Mouse (Mus musculus): ENCODE measurements at regions not wholly inside any gene's neighbourhood (a gene's known extent, or its start where the extent isn't known, plus 50 kb on each side); places are given as distances from the start of the nearest gene placed in this dataset.
"Not testable (repeated sequence)": the region's sequence is repeated elsewhere in the genome, so short reads cannot be mapped to it uniquely, and the experiment has no call there.

DNA sequence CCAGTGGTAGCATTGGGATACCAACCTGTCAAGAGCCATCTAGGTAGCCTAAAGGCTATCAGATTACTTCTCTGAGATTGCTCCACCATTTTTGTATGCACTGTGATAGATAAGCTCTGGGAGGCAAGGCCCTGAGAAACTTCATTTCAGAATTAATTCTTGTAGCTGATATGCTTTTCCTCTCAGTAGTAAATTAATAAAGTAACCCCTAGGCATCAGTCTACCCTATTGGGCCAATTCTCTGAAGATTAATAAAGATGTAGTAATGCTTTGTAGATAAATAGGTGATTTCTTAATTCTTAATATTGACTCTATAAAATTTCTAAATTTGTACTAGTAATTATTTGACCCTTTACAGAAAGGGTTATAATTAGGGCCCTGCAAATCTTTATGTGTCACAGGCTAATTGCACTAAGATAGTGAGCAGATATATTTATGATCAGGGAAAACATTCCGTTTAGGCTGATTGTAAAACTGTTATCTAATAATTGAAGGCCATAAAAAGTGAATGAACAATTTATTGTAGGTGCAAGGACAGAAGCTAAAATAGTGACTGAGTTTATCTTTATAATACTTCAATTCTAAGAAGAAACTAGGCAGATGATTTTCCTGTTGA, 384.2 kb upstream of the 1700009N14Rik start:
- DNase-seq (ENCODE audit: inconsistent age in 2 of 2, low spot score in 1 of 2) = no peak

DNA sequence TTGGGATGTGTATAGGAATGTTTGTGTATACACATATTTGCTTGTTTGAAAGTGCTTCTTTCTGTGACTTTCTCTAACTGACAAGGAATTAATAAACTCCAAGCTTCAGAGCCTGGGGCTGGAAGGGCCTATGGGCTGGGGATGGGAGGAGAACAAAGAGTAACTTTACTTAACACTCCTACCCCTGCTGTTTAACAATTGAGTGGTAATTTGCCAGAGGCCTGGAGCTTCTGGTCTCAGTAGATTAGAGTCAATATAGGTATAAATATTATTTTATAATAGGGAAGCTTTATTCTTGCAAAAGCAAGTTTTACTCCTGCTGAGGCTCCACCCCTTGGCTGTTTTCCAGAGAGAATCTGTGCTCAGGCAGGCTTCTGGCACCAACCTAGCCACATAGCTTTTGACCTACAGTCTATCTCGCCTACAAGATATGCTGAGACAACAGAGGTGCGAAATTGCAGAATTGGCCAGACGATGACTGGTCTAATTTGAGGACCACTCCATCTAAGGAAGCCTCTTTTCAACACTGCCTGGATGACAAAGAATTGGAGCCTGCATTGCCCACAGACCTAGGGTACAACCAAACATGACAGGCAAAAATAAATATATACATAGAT, 382.7 kb upstream of the 1700009N14Rik start:
- peak in 1 of 2 experiments; percentile 24 for DNase-seq (ENCODE audit: inconsistent age in 2 of 2, low spot score in 1 of 2)

DNA sequence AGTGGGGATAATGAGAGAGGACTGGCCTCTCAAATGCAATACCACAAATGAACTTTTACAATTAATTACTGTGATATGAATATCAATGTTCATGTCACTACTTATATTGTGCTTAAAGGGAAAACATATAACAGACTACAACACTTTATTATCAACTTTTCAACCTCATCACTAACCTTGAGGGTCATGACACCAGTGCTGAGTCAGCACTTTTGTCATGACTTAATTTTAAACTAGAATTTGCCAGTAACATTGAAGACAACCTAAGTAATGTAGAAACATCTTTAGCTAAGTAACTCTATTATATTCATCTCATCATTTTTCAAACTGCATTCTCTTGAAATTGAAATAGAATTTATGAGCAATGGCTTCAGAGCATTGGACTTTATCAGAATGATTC, 378.6 kb upstream of the 1700009N14Rik start:
- no peak for DNase-seq (ENCODE audit: inconsistent age in 2 of 2, low spot score in 1 of 2)

DNA sequence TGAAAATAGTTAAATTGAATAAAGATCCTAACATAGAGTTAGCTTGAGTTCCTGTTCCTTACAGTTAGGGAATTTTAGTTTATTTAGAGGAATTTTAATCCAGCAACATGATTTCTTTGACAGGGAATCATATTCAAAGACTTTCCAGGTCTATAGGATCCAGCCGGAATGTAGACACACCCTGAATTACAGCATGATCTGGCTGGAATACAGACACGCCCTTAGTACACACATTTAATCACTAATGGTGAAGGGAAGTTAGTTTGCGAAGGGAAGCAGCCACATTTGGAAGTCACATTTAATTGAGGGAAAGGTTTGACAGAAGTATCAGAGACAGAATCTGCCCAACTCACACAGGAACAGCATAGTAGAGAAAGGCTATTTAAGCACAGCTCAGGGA, 361.8 kb upstream of the 1700009N14Rik start:
- no peak for DNase-seq (ENCODE audit: inconsistent age in 2 of 2, low spot score in 1 of 2)

DNA sequence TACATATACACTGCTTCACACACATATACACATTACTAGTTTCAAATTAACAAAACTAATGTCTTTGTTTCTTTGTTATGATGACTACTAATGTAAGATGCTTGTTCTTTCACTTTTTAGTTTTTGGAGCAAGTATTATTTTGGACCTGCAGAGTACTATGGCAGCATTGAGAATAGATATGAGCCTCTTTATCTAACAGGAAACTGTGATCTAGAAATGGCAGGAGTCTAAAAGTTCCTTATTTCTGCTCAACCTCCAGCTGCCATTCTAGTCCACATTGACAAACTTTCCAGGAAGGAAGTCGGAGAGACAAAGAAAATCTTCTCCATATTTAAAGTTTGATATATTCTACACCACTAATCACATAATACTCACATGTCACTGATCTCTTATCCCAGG, 340.9 kb upstream of the 1700009N14Rik start:
- no peak for DNase-seq (ENCODE audit: inconsistent age in 2 of 2, low spot score in 1 of 2)

DNA sequence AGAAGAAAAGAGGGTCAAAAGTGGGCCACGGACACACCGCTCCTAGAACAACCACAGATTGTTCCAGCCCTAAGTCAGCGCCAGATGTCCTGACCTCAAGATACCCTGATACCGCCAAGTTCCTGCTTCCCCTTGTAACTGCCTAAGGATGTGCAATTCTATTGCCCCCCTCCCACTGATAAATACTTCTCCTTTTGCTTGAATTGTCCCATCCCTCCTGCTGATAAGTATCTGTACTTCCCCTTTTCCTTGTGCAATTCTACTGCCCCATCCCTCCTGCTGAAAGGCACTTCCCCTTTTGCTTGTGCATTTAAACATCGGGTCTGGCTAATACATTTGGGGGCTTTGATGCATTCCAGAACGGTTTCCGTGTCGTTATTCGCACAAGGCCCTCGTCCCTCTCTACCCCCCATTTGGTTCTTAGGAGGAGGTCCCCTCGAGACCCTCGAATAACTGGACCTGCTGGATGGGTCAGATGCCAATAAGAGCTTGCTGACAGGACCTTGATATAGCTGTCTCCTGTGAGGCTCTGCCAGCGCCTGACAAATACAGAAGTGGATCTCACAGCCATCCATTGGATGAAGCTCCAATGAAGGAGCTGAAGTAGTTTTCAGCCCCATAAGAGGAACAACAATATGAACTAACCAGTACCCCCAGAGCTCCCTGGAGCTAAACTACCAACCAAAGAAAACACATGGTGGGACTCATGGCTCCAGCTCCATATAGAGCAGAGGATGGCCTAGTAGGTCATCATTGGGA, 336.7 kb upstream of the 1700009N14Rik start:
- DNase-seq (ENCODE audit: inconsistent age in 2 of 2, low spot score in 1 of 2) = not testable (repeated sequence)

DNA sequence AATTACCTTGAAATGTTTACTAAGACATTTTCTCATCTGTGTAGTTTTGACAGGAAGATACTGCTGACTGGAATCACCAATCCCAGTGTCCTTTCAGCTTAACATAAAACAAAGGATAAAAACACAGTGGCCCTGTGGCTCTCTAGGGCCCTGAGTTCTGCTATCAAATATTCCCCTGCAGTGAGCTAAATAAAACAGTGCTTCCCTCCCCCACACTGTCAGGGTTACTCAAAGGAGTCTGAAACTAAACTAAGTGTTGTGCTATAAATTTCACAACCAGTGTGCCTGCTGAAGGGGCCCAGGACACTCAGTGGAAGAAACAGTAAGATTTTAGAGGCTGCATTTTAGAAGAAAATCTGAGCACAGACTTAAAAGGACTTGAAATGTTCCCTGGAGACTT, 324.6 kb upstream of the 1700009N14Rik start:
- no peak for DNase-seq (ENCODE audit: inconsistent age in 2 of 2, low spot score in 1 of 2)

Data from adrenal gland, adult (tissue).